Mouse (Mus musculus): ENCODE results near the gene Prmt3. TPM values are rescaled to one million over a fixed set of nuclear protein-coding genes. Genes with fewer than 3 reads are reported as not detected.

Prmt3 gene
- total RNA-seq, 1 experiment = 64.8 TPM

DNA sequence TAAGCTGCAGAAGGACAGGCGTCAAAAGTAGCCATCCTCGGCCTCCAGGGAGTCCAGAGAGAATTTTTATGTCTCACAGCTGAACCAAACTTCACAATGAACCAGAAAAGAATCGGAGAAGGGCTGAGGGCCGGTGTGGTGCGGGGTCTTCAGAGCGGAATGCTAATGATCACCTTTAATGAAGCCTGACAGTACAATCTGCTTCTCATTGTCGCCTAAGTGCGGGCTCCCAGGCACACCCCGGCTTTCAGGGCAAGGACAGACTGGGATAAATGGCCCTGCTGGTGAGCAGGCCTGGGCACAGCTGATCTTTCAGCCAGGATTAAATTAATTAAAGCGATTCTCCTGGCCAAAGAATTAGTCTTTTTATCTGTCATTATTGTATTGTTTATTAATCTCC lies 36.2 kb upstream of the Prmt3 start:
- Histone ChIP-seq H3K36me3 (ENCODE audit: control insufficient read depth, insufficient read depth, low read length, poor library complexity, severe bottlenecking) (no peaks in the 10 kb centered on the region), H3K4me1 (ENCODE audit: control insufficient read depth in 2 of 2, insufficient read depth in 2 of 2, low read length in 2 of 2, poor library complexity in 1 of 2) (no peaks in the 10 kb centered on the region), H3K4me3 (ENCODE audit: insufficient read depth in 1 of 2, low read depth in 1 of 2, low read length in 2 of 2, poor library complexity in 1 of 2, severe bottlenecking in 1 of 2) (no peak overlapping the region), H3K27ac (ENCODE audit: insufficient read depth, low read depth, low read length, poor library complexity, severe bottlenecking) (no peak overlapping the region), H3K9me3 (ENCODE audit: control insufficient read depth, insufficient read depth, low read depth, low read length) (no peaks in the 10 kb centered on the region), H3K9ac (ENCODE audit: insufficient read depth, low read depth, low read length, poor library complexity, severe bottlenecking) (no peak overlapping the region; the same call in 1 of the 2 replicates)
- in situ Hi-C loops (cut with MboI; ENCODE audit: low sequenced_read_pairs in 2 of 2, unreplicated experiment in 2 of 2) = no loop called here
- no peak for TF ChIP-seq ZC3H11A (IDR thresholded peaks at IDR 0.05; ENCODE audit: borderline replicate concordance, low read depth, low read length)
- DNase-seq (ENCODE audit: low read depth, low spot score) = no peak

DNA sequence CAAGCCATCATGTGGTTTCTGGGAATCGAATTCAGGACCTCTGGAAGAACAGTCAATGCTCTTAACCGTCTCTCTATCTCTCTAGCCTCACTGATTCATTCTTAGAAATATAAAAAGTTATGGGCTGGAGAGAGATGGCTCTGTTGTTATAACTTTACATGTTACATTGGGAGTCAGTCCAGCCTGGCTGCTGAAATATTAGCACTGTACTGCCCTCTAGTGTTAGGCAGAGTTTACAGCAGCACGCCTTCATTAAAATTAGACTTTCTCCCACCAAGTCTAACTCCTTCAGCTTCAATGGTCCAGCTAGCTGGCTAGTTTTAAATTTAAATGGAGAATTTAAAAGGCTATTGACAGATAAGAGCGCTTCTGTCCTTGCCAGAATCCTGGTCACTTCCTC lies 27.0 kb upstream of the Prmt3 start:
- no peak overlapping the region for H3K4me3 ChIP-seq (ENCODE audit: insufficient read depth in 1 of 2, low read depth in 1 of 2, low read length in 2 of 2, poor library complexity in 1 of 2, severe bottlenecking in 1 of 2)
- no peak for DNase-seq (ENCODE audit: low read depth, low spot score)
- TF ChIP-seq ZC3H11A (IDR thresholded peaks at IDR 0.05; ENCODE audit: borderline replicate concordance, low read depth, low read length) (peak; percentile 64; the same call in 1 of the 2 replicates), ZNF384 (IDR thresholded peaks at IDR 0.05; ENCODE audit: low read depth, low read length) (no peak)
- no peak overlapping the region for H3K27ac ChIP-seq (ENCODE audit: insufficient read depth, low read depth, low read length, poor library complexity, severe bottlenecking)
- H3K9ac ChIP-seq (ENCODE audit: insufficient read depth, low read depth, low read length, poor library complexity, severe bottlenecking) = no peak overlapping the region
- H3K9me3 ChIP-seq (ENCODE audit: control insufficient read depth, insufficient read depth, low read depth, low read length) = no peaks in the 10 kb centered on the region
- H3K4me1 ChIP-seq (ENCODE audit: control insufficient read depth in 2 of 2, insufficient read depth in 2 of 2, low read length in 2 of 2, poor library complexity in 1 of 2) = no peaks in the 10 kb centered on the region; a peak in 1 of 4 replicates
- no peaks in the 10 kb centered on the region for H3K36me3 ChIP-seq (ENCODE audit: control insufficient read depth, insufficient read depth, low read length, poor library complexity, severe bottlenecking)
- in situ Hi-C loops (cut with MboI; ENCODE audit: low sequenced_read_pairs in 2 of 2, unreplicated experiment in 2 of 2) = loop anchor here in 1 of 2 experiments (10.0 kb wide), 1 partner anchor 136 kb away; no protein-coding TSS in a partner anchor

DNA sequence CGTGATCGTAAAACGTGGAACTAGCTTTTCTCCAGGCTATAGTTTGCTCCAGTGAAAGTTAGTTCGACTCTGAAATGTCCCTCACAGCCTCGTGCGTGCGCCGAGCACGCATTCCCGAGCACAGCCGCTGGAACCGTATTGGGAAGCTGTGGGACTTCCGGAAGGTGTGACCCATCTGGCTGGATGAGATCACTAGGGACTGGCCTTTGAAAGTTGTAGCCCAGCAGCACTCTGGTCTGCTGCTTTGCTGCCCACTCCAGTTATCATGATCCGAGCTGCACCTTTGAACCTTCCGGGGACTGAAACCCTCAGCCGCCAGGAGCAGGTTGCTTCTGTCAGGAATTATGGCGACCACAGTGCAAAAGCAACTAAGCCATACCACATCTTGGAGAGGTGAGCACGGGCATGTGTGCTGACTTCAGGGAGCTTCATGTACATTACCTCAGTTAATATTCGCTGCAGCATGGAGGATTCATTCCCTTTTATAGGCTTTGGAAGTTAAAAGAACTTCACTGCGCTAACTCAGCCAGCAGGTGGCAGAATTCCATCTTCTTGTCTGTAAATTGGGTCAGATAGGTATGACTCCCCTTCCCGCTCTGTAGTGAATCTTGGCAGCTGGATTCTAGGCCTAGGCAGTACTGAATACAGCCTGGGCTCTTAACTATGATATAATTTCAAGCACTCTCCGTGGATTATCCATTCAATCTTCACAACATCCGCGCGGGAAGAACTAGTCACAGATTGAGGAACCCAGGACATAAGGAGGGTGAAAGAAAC lies 25.2 kb upstream of the Prmt3 start:
- in situ Hi-C loops (cut with MboI; ENCODE audit: low sequenced_read_pairs in 2 of 2, unreplicated experiment in 2 of 2) = loop anchor here in 1 of 2 experiments (10.0 kb wide), 1 partner anchor 138 kb away; no protein-coding TSS in a partner anchor
- Histone ChIP-seq H3K4me1 (ENCODE audit: control insufficient read depth in 2 of 2, insufficient read depth in 2 of 2, low read length in 2 of 2, poor library complexity in 1 of 2) (no peaks in the 10 kb centered on the region; a peak in 2 of 4 replicates), H3K27ac (ENCODE audit: insufficient read depth, low read depth, low read length, poor library complexity, severe bottlenecking) (no peak overlapping the region), H3K9me3 (ENCODE audit: control insufficient read depth, insufficient read depth, low read depth, low read length) (no peaks in the 10 kb centered on the region), H3K4me3 (ENCODE audit: insufficient read depth in 1 of 2, low read depth in 1 of 2, low read length in 2 of 2, poor library complexity in 1 of 2, severe bottlenecking in 1 of 2) (no peak overlapping the region), H3K9ac (ENCODE audit: insufficient read depth, low read depth, low read length, poor library complexity, severe bottlenecking) (no peak overlapping the region), H3K36me3 (ENCODE audit: control insufficient read depth, insufficient read depth, low read length, poor library complexity, severe bottlenecking) (no peaks in the 10 kb centered on the region)
- TF ChIP-seq ZC3H11A (IDR thresholded peaks at IDR 0.05; ENCODE audit: borderline replicate concordance, low read depth, low read length) (no peak), ZNF384 (IDR thresholded peaks at IDR 0.05; ENCODE audit: low read depth, low read length) (no peak), HCFC1 (IDR thresholded peaks at IDR 0.05; ENCODE audit: borderline replicate concordance, insufficient read depth, low read length) (no peak), MAFK (IDR thresholded peaks at IDR 0.05; ENCODE audit: insufficient read depth, low read depth, low read length) (no peak)
- peak; percentile 70 for DNase-seq (ENCODE audit: low read depth, low spot score)

DNA sequence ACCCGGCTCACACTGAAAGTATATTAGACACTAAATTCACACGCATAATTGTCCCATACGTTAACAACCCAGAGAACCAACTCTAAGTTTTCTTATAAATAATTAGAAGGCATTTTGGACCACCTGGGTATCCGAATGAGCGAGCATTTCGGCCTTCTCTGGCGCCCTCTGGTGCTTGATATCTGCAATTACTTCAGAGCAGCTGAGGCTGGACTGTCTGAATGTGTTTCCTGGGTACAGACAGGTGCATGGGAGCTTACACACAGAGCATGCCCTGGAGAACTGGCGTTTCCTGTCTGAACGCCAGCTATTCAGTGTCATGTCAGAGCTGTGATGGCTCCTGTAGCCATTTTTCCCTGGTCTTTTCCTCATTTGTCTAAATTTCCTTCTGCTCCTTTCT lies 23.4 kb upstream of the Prmt3 start:
- in situ Hi-C loops (cut with MboI; ENCODE audit: low sequenced_read_pairs in 2 of 2, unreplicated experiment in 2 of 2) = loop anchor here in 1 of 2 experiments (10.0 kb wide), 1 partner anchor 140 kb away; no protein-coding TSS in a partner anchor
- DNase-seq (ENCODE audit: low read depth, low spot score) = peak; percentile 65

More for the DNA sequence above, 23.4 kb upstream of the Prmt3 start:
- Histone ChIP-seq H3K27ac (ENCODE audit: insufficient read depth, low read depth, low read length, poor library complexity, severe bottlenecking) (no peak overlapping the region), H3K4me3 (ENCODE audit: insufficient read depth in 1 of 2, low read depth in 1 of 2, low read length in 2 of 2, poor library complexity in 1 of 2, severe bottlenecking in 1 of 2) (no peak overlapping the region), H3K4me1 (ENCODE audit: control insufficient read depth in 2 of 2, insufficient read depth in 2 of 2, low read length in 2 of 2, poor library complexity in 1 of 2) (peaks cover 0 to 2% of the 10 kb centered on the region in 2 experiments; a peak in 2 of 4 replicates), H3K36me3 (ENCODE audit: control insufficient read depth, insufficient read depth, low read length, poor library complexity, severe bottlenecking) (no peaks in the 10 kb centered on the region), H3K9me3 (ENCODE audit: control insufficient read depth, insufficient read depth, low read depth, low read length) (no peaks in the 10 kb centered on the region), H3K9ac (ENCODE audit: insufficient read depth, low read depth, low read length, poor library complexity, severe bottlenecking) (no peak overlapping the region)
- TF ChIP-seq CHD2 (IDR thresholded peaks at IDR 0.05; ENCODE audit: low read depth, low read length) (no peak), ZC3H11A (IDR thresholded peaks at IDR 0.05; ENCODE audit: borderline replicate concordance, low read depth, low read length) (peak; percentile 33; the same call in 1 of the 2 replicates), ZNF384 (IDR thresholded peaks at IDR 0.05; ENCODE audit: low read depth, low read length) (no peak), MAFK (IDR thresholded peaks at IDR 0.05; ENCODE audit: insufficient read depth, low read depth, low read length) (no peak)
